Mouse (Mus musculus): ENCODE measurements around the gene Arid1b.

Arid1b gene

DNA sequence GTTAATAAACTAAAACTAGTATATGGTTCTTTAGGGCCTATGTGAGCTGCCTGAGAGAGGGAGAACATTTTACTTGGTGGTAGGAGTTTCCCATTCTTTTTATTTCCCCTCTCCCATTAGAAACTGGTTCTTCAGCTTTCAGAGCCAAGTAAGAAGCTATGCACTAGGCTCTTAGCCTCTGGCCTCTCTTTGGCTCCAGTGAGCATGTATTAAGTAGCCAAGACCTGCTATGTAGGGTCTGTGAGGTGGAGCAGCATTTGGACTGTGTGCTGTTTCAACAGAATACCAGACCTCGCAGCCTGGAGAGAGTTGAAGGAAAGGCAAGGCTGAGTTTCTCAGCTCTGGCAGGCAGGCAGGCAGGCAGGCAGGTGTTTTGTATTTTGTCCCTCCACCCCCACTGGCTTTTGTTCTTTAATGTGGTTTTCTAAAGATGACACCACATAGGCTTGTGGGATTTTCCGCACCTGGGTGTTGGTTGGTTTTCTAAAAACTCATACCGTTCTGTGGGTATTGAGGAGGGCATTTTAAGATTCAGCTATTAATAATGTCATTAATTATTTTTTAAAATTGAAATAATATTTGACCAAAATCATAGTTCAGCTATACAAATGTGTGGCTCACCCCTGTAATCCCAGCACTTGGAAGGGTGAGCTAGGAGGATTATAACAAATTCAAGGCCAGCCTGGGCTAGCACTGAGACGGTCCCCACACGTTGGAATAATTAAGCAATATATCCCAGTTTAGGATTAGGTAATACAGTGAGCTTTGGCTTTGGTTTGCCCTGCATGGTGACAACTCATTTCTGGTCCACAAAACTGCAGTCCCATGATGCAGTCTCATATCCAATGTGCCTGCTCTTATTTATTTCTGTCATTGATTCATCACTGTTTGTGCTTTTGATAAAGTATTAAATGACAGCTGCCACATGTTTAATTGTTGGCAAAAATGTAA lies 132.0 kb downstream of the Arid1b start:
- Histone ChIP-seq H3K9me3 (ENCODE audit: low read length) (no peaks in the 10 kb centered on the region), H3K4me1 (replicated peaks; ENCODE audit: low read depth, low read length) (peaks cover 30% of the 10 kb centered on the region), H3K27me3 (ENCODE audit: insufficient read depth, low read length) (no peaks in the 10 kb centered on the region), H3K36me3 (ENCODE audit: insufficient read depth, low read length) (no peaks in the 10 kb centered on the region), H3K4me3 (replicated peaks; ENCODE audit: low read length) (no peak overlapping the region)
- TF ChIP-seq NANOG (IDR thresholded peaks at IDR 0.05; ENCODE audit: borderline replicate concordance, low read length) = no peak

DNA sequence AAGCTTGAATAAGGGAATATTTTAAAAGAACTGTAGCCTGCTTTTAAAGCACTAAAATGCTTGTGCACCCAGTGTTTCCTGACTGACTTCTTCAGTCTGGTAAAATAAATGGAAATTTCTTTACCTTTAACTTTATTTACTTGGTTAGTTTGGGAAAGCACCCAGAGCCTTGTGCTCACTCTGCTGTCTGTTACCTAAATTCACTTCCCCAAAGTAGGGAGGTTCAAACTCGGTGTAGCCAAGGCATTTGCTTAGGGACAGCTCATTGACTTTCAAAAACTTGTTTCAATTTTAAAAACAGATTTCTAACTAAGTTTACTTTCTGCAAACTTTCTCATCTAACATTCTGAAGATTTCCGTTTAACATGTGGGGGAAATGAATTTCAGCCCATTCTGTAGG lies 135.5 kb downstream of the Arid1b start:
- H3K36me3 ChIP-seq (ENCODE audit: insufficient read depth, low read length) = no peaks in the 10 kb centered on the region
- no peaks in the 10 kb centered on the region for H3K27me3 ChIP-seq (ENCODE audit: insufficient read depth, low read length)
- H3K4me1 ChIP-seq (replicated peaks; ENCODE audit: low read depth, low read length) = peaks cover 41% of the 10 kb centered on the region
- H3K9me3 ChIP-seq (ENCODE audit: low read length) = no peaks in the 10 kb centered on the region
- no peak overlapping the region for H3K4me3 ChIP-seq (replicated peaks; ENCODE audit: low read length)
- TF ChIP-seq NANOG (IDR thresholded peaks at IDR 0.05; ENCODE audit: borderline replicate concordance, low read length) = no peak
- no peak for TF ChIP-seq CTCF (conservative IDR thresholded peaks at IDR 0.05; ENCODE audit: low read length)
- no peak for TF ChIP-seq POU5F1 (IDR thresholded peaks at IDR 0.05; ENCODE audit: borderline replicate concordance, low read length)

DNA sequence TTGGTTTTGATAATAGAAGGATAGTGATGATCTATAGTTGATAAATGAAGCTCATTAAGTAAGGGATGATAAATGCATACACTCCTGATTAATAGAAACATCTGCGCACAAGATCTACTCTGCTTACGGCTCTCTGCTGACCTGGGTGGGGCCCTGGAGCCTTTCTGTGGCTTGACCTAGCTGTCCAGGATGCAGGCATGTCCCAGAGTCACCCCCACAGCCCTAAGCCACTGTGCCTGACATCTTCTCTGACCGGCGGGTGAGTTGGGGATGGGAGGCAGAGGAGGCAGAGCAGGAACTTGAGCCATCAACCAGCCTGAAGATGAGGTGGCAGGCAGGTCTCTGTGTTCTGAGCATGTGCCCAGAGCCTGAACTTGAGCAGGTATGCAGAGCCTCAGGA lies 136.0 kb downstream of the Arid1b start:
- Histone ChIP-seq H3K36me3 (ENCODE audit: insufficient read depth, low read length) (no peaks in the 10 kb centered on the region), H3K27me3 (ENCODE audit: insufficient read depth, low read length) (no peaks in the 10 kb centered on the region), H3K9me3 (ENCODE audit: low read length) (no peaks in the 10 kb centered on the region), H3K4me1 (replicated peaks; ENCODE audit: low read depth, low read length) (peaks cover 40% of the 10 kb centered on the region), H3K4me3 (replicated peaks; ENCODE audit: low read length) (no peak overlapping the region)
- TF ChIP-seq CTCF (conservative IDR thresholded peaks at IDR 0.05; ENCODE audit: low read length) (no peak), POU5F1 (IDR thresholded peaks at IDR 0.05; ENCODE audit: borderline replicate concordance, low read length) (no peak), NANOG (IDR thresholded peaks at IDR 0.05; ENCODE audit: borderline replicate concordance, low read length) (no peak)

DNA sequence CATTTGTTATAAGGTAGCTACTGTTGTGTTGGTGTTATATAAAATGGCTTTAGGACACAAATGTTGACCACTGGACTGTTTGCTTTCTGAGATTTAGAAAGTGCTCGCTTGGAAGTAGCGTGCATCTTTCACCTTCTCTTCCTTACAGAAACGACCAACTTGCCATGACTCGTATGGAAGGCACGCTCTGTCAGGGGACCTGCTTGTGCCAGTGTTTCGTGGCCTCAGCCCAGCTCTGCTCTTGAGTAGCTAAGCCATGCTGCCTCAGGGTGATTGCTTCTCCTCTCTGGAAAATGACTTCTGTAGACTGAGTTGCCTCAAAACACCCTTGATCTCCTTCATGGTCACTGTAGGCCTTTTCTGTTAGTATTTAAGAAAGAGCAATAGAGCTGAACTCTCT lies 137.6 kb downstream of the Arid1b start:
- Histone ChIP-seq H3K4me1 (replicated peaks; ENCODE audit: low read depth, low read length) (peaks cover 36% of the 10 kb centered on the region), H3K27me3 (ENCODE audit: insufficient read depth, low read length) (no peaks in the 10 kb centered on the region), H3K4me3 (replicated peaks; ENCODE audit: low read length) (no peak overlapping the region)

DNA sequence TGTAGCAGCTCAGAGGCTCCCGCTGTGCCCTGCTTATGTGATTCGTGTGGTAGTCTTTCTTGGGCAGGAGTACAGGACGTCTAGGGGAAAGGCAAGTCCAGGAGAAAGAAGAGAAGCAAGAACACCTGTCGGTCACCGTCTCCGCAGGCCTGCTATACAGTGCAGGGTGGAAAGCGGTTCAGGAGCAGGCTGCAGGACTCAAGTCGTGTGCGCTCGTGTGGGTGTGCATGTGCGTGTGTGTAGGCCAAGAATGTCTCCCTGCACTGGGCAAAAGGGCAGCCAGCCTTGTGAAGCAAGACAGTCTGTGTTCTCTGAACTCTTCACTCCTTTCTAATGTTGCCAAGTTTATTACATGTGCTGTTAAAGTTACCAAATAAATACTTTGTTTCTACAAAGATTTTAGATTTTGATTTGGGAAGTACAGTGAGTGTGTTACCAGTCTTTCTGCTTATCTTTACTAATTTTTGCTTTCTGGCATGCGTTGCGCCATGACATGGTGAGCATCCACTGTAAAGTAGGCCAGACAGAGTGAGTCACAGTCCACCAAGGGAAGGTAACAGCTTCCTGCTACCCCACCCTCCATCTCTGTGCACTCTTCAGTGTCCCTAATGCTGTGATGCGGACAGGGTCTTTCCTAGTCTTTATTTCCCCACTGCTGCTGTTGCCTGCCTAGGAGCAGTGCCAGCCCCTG lies 138.3 kb downstream of the Arid1b start:
- Histone ChIP-seq H3K4me3 (replicated peaks; ENCODE audit: low read length) (no peak overlapping the region; the same call in 1 of the 2 replicates), H3K27me3 (ENCODE audit: insufficient read depth, low read length) (no peaks in the 10 kb centered on the region), H3K9me3 (ENCODE audit: low read length) (no peaks in the 10 kb centered on the region), H3K36me3 (ENCODE audit: insufficient read depth, low read length) (no peaks in the 10 kb centered on the region), H3K4me1 (replicated peaks; ENCODE audit: low read depth, low read length) (peaks cover 36% of the 10 kb centered on the region)
- TF ChIP-seq CTCF (conservative IDR thresholded peaks at IDR 0.05; ENCODE audit: low read length) (no peak), POU5F1 (IDR thresholded peaks at IDR 0.05; ENCODE audit: borderline replicate concordance, low read length) (no peak), NANOG (IDR thresholded peaks at IDR 0.05; ENCODE audit: borderline replicate concordance, low read length) (no peak)

More for the DNA sequence above, 137.6 kb downstream of the Arid1b start:
- H3K9me3 ChIP-seq (ENCODE audit: low read length) = no peaks in the 10 kb centered on the region
- no peaks in the 10 kb centered on the region for H3K36me3 ChIP-seq (ENCODE audit: insufficient read depth, low read length)
- TF ChIP-seq CTCF (conservative IDR thresholded peaks at IDR 0.05; ENCODE audit: low read length) (no peak), POU5F1 (IDR thresholded peaks at IDR 0.05; ENCODE audit: borderline replicate concordance, low read length) (no peak), NANOG (IDR thresholded peaks at IDR 0.05; ENCODE audit: borderline replicate concordance, low read length) (no peak)

DNA sequence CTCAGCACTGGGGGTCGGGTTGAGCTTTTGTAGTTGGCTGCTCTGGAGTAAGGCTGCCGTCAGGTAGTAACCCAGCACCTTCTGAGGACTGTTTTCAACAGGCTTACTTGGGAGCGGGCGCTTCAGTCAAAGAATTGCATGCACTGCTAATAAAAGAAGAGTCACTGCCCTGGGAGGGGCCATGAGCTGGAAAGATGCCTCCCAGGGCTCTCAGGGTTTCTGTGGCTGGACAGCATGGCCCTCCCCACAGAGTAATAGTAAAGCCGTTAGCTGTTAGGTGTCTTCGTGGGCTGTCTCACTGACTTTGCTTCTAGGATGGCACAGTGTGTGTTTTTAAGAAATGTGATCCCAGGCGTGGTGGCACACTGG lies 138.8 kb downstream of the Arid1b start:
- Histone ChIP-seq H3K9me3 (ENCODE audit: low read length) (no peaks in the 10 kb centered on the region), H3K4me1 (replicated peaks; ENCODE audit: low read depth, low read length) (peaks cover 40% of the 10 kb centered on the region), H3K27me3 (ENCODE audit: insufficient read depth, low read length) (no peaks in the 10 kb centered on the region), H3K4me3 (replicated peaks; ENCODE audit: low read length) (no peak overlapping the region), H3K36me3 (ENCODE audit: insufficient read depth, low read length) (no peaks in the 10 kb centered on the region)
- TF ChIP-seq POU5F1 (IDR thresholded peaks at IDR 0.05; ENCODE audit: borderline replicate concordance, low read length) (no peak), CTCF (conservative IDR thresholded peaks at IDR 0.05; ENCODE audit: low read length) (no peak), NANOG (IDR thresholded peaks at IDR 0.05; ENCODE audit: borderline replicate concordance, low read length) (no peak)

DNA sequence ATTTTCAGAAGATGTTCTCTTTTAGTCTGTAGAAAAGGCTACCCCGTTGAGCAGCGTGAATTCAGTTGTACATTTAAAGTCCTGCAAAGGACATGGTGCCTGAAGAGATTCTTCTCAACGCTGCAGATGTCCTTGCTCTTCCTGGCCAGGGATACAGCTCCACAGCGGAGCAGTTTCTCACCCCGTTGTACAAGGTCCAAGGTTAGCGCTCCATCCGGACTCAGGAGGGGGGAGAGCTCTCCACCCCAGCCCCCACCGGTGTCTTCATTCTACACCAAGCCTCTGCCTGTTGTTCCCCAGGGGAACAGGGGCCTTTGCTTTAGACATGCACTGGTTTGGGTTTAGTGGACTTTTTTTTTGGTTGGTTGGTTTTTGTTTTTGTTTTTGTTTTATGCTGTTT lies 139.7 kb downstream of the Arid1b start:
- Histone ChIP-seq H3K27me3 (ENCODE audit: insufficient read depth, low read length) (no peaks in the 10 kb centered on the region), H3K36me3 (ENCODE audit: insufficient read depth, low read length) (no peaks in the 10 kb centered on the region), H3K9me3 (ENCODE audit: low read length) (no peaks in the 10 kb centered on the region), H3K4me1 (replicated peaks; ENCODE audit: low read depth, low read length) (peaks cover 49% of the 10 kb centered on the region), H3K4me3 (replicated peaks; ENCODE audit: low read length) (no peak overlapping the region)
- TF ChIP-seq POU5F1 (IDR thresholded peaks at IDR 0.05; ENCODE audit: borderline replicate concordance, low read length) (no peak), CTCF (conservative IDR thresholded peaks at IDR 0.05; ENCODE audit: low read length) (no peak), NANOG (IDR thresholded peaks at IDR 0.05; ENCODE audit: borderline replicate concordance, low read length) (no peak)

DNA sequence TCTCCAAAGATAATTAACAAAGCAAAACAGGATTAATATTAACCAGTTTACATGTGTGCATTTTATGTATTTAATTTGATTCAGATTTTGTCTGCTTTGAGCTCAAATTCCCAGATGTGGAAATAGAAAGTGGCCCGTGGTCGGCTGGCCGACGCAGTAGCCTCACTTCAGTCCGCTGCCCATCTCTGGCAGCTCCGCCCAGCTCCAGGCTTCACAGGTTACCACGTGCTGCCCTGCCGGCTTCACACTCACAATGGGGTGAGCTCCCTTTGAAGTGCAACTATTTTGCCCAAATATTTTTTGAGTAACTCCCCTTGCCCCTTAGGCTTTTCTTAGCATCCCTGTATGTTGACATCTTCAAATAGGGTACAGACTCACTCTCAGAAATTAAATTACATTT lies 140.1 kb downstream of the Arid1b start:
- TF ChIP-seq CTCF (conservative IDR thresholded peaks at IDR 0.05; ENCODE audit: low read length) (no peak), POU5F1 (IDR thresholded peaks at IDR 0.05; ENCODE audit: borderline replicate concordance, low read length) (no peak), NANOG (IDR thresholded peaks at IDR 0.05; ENCODE audit: borderline replicate concordance, low read length) (no peak)

More for the DNA sequence above, 140.1 kb downstream of the Arid1b start:
- no peaks in the 10 kb centered on the region for H3K27me3 ChIP-seq (ENCODE audit: insufficient read depth, low read length)
- no peaks in the 10 kb centered on the region for H3K36me3 ChIP-seq (ENCODE audit: insufficient read depth, low read length)
- peaks cover 53% of the 10 kb centered on the region for H3K4me1 ChIP-seq (replicated peaks; ENCODE audit: low read depth, low read length)
- H3K4me3 ChIP-seq (replicated peaks; ENCODE audit: low read length) = no peak overlapping the region
- H3K9me3 ChIP-seq (ENCODE audit: low read length) = no peaks in the 10 kb centered on the region

All from E14TG2a.4 (cell line).